Mouse (Mus musculus) inflammation-experienced regulatory T-cells (primary cell): ENCODE data around the gene Capn10. TPM values are rescaled to one million over a fixed set of nuclear protein-coding genes. Genes with fewer than 3 reads are reported as not detected.

Experiments used
- polyA plus RNA-seq, 2 experiments: library from polyadenylated mRNA; unstranded; fragments of 100-300 nt; shearing (Covaris generic); gene quantifications; one replicate each; pipeline ENCODE4 v1.2.1; 2017

Capn10 gene
- 10 to 100 TPM; 14.3 to 20.1 TPM for polyA plus RNA-seq

GRCm38 (mm10) chr1:92934182-92934827 is at the start of gene Capn10:
TSS of gene Capn10 (plus strand) at chr1:92934376.

GRCm38 (mm10) chr1:92902786-92903185 is 31.4 kb upstream of the Capn10 start, which contains the start of gene Ankmy1:
TSS of gene Ankmy1 (minus strand) at chr1:92902906.

GRCm38 (mm10) chr1:92906779-92907631 is 27.2 kb upstream of the Capn10 start, which contains the start of gene Dusp28:
TSS of gene Dusp28 (plus strand) at chr1:92906981.

GRCm38 (mm10) chr1:92910239-92910885 is 23.8 kb upstream of the Capn10 start, which contains the start of gene Rnpepl1:
TSS of gene Rnpepl1 (plus strand) at chr1:92910783.

GRCm38 (mm10) chr1:92950607-92951006 is 16.4 kb downstream of the Capn10 start, which contains the start of gene Gpr35:
TSS of gene Gpr35 (plus strand) at chr1:92950865.

Other genes with a start within 250 kb of the Capn10 start
- gene Gpc1, start 102.7 kb upstream of the Capn10 start, polyA plus RNA-seq = 1 to 10 TPM; 6.2 to 9.7 TPM
- 1 to 10 TPM in 1 of 2 experiments, under 1 TPM in 1; 0.36 to 6.9 TPM for gene Ankmy1, start 31.5 kb upstream of the Capn10 start, polyA plus RNA-seq
- gene Dusp28, start 27.4 kb upstream of the Capn10 start, polyA plus RNA-seq = 10 to 100 TPM in 1 of 2 experiments, 1 to 10 TPM in 1; 8.8 to 10.4 TPM
- gene Rnpepl1, start 23.6 kb upstream of the Capn10 start, polyA plus RNA-seq = 100 to 1,000 TPM; 121 to 142 TPM
- gene Gpr35, start 16.5 kb downstream of the Capn10 start, polyA plus RNA-seq = 1 to 10 TPM; 1.0 to 2.0 TPM
- gene Aqp12, start 72.0 kb downstream of the Capn10 start, polyA plus RNA-seq = 1 to 10 TPM in 1 of 2 experiments, not detected in 1; 1.8 TPM
- gene Kif1a, start 167.6 kb downstream of the Capn10 start, polyA plus RNA-seq = 1 to 10 TPM in 1 of 2 experiments, not detected in 1; 3.0 TPM
- not detected for gene Agxt, start 200.9 kb downstream of the Capn10 start, polyA plus RNA-seq
- not detected for gene 2310007B03Rik, start 226.6 kb downstream of the Capn10 start, polyA plus RNA-seq
- 1 to 10 TPM in 1 of 2 experiments, under 1 TPM in 1; 0.02 to 1.2 TPM for gene Crocc2, start 234.3 kb downstream of the Capn10 start, polyA plus RNA-seq